ENCODE assay signal across 8 mouse cellular contexts in the genomic region with DNA sequence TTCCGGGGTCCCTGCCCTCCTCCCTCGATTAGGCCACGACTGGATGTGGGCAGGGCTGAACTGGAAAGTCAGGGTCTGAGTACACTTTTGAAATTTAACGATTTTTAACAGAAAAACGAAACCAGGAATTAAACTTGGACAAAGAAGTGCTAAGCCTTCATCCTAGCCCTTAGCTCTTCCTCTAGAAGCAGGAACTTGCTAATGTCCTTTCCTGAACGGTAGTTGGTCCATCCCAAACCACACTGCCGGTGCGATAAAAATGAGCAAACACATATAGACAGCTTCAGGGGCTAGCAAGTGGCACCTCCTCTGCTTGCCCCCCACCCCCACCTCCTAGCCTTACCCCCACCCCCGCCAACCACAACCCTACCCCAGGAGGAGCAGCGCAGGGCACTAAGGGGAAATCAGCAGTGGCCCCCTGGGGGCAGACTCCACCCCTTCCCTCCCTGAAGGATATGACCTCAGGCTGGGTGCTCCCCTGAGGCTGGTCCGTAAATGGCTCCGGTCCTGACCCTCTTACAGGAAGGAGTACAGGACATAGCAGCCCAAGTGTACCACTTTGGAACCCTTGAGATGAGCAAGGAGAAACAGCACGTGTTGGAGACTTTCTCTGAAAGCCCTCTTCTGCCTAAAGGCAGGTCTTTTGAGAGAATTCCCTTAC. TPM values are rescaled to one million over a fixed set of nuclear protein-coding genes. Genes with fewer than 3 reads are reported as not detected.
A peak's percentile ranks its signal among the peaks of the same experiment; 100 is the strongest.
DNase-seq lines count a peak whose midpoint lies in the region; ATAC-seq and TF ChIP-seq lines count a peak whose summit lies in the region.

No protein-coding gene starts in this region.

- peak; percentile 49 for ATAC-seq in heart, embryonic 16.5 days (replicated peaks; ENCODE audit: extremely low read depth, insufficient read depth, low FRiP score)
- no peak; the same call in 1 of the 2 replicates for ATAC-seq in limb, embryonic 14.5 days (ENCODE audit: low FRiP score, low read depth)
- peak; percentile 51; the same call in 1 of the 2 replicates for ATAC-seq in midbrain, embryonic 16.5 days

- no peak overlapping the region for H3K9ac ChIP-seq in heart, embryonic 16.5 days (ENCODE audit: low read length)
- H3K9ac ChIP-seq in limb, embryonic 14.5 days (ENCODE audit: low read depth, low read length, severe bottlenecking): no peak overlapping the region
- H3K9ac ChIP-seq in midbrain, embryonic 16.5 days (ENCODE audit: low read depth, low read length): no peak overlapping the region

- H3K4me3 ChIP-seq in heart, embryonic 16.5 days (ENCODE audit: low read length): peak overlapping the region; percentile 47
- H3K4me3 ChIP-seq in limb, embryonic 14.5 days (replicated peaks; ENCODE audit: low read length): no peak overlapping the region
- H3K4me3 ChIP-seq in midbrain, embryonic 16.5 days (ENCODE audit: low read depth, low read length): no peak overlapping the region

- H3K36me3 ChIP-seq in heart, embryonic 16.5 days (ENCODE audit: control insufficient read depth, insufficient read depth): no peaks in the 10 kb centered on the region
- no peaks in the 10 kb centered on the region for H3K36me3 ChIP-seq in limb, embryonic 14.5 days (ENCODE audit: control insufficient read depth, insufficient read depth, low read length)
- no peaks in the 10 kb centered on the region for H3K36me3 ChIP-seq in midbrain, embryonic 16.5 days (ENCODE audit: control insufficient read depth, insufficient read depth, low read length)

- H3K9me3 ChIP-seq in heart, embryonic 16.5 days (replicated peaks; ENCODE audit: control insufficient read depth, low read length): 0 out of 2 replicates have a peak, but pooled peaks cover 2% of the 10 kb centered on the region
- no peaks in the 10 kb centered on the region for H3K9me3 ChIP-seq in limb, embryonic 14.5 days (ENCODE audit: control insufficient read depth, low read length)
- H3K9me3 ChIP-seq in midbrain, embryonic 16.5 days (replicated peaks; ENCODE audit: control insufficient read depth, low read length, poor library complexity, severe bottlenecking): no peaks in the 10 kb centered on the region

- H3K4me2 ChIP-seq in heart, embryonic 16.5 days (ENCODE audit: low read depth, low read length): peak overlapping the region; percentile 66
- peak overlapping the region; percentile 44; the same call in 1 of the 2 replicates for H3K4me2 ChIP-seq in limb, embryonic 14.5 days (replicated peaks; ENCODE audit: low read depth, low read length, severe bottlenecking)
- H3K4me2 ChIP-seq in midbrain, embryonic 16.5 days (ENCODE audit: low read length): no peak overlapping the region

- peak; percentile 38 for DNase-seq in adrenal gland, adult 2 months
- no peak for DNase-seq in adrenal gland, adult 8-10 months
- peak; percentile 5 for DNase-seq in c-Kit-negative CD71-positive TER-119-positive erythroid progenitor cells, embryonic 14.5 days (ENCODE audit: low read depth, low spot score)
- DNase-seq in limb, embryonic 14.5 days (ENCODE audit: low spot score): no peak
- DNase-seq in left cerebral cortex, postnatal 36 days (ENCODE audit: low spot score in 2 of 2): no peak
- no peak for DNase-seq in urinary bladder, postnatal 36 days (ENCODE audit: low spot score in 2 of 2)

- peak overlapping the region; percentile 10 for H3K27ac ChIP-seq in heart, embryonic 16.5 days (ENCODE audit: low read length)
- H3K27ac ChIP-seq in limb, embryonic 14.5 days (replicated peaks; ENCODE audit: low read depth, low read length): no peak overlapping the region
- no peak overlapping the region for H3K27ac ChIP-seq in midbrain, embryonic 16.5 days (ENCODE audit: low read length)

- WGBS in heart, embryonic 16.5 days: 62% methylated on average over 13 of the region's 13 CpGs
- 68% methylated on average over 13 of the region's 13 CpGs for WGBS in limb, embryonic 14.5 days
- 75% methylated on average over 13 of the region's 13 CpGs for WGBS in midbrain, embryonic 16.5 days

- H3K27me3 ChIP-seq in heart, embryonic 16.5 days (ENCODE audit: control insufficient read depth, insufficient read depth, low read length): no peaks in the 10 kb centered on the region
- no peaks in the 10 kb centered on the region for H3K27me3 ChIP-seq in limb, embryonic 14.5 days (ENCODE audit: control insufficient read depth, insufficient read depth, low read length)
- H3K27me3 ChIP-seq in midbrain, embryonic 16.5 days (ENCODE audit: control insufficient read depth, insufficient read depth, low read depth, low read length): no peaks in the 10 kb centered on the region

- intact Hi-C loops in left cerebral cortex, postnatal 36 days (cut with DNase I): loop anchor here (5.0 kb wide), 1 partner anchor 153 kb away; no protein-coding TSS in a partner anchor

- H3K4me1 ChIP-seq in heart, embryonic 16.5 days (ENCODE audit: control insufficient read depth, insufficient read depth, low read length): peaks cover 2% of the 10 kb centered on the region; the same call in 1 of the 2 replicates
- no peaks in the 10 kb centered on the region for H3K4me1 ChIP-seq in limb, embryonic 14.5 days (ENCODE audit: control insufficient read depth, insufficient read depth, low read length)
- H3K4me1 ChIP-seq in midbrain, embryonic 16.5 days (ENCODE audit: control insufficient read depth, insufficient read depth, low read length): 0 out of 2 replicates have a peak, but pooled peaks cover 3% of the 10 kb centered on the region

- TF ChIP-seq POLR2A in limb, embryonic 14.5 days (IDR thresholded peaks at IDR 0.05; ENCODE audit: borderline replicate concordance, extremely low read depth, insufficient read depth, insufficient read length): no peak

RNA-seq across cellular contexts. Expression of a gene that starts 42.9 kb away (rescaled TPM):
- total RNA-seq in adrenal gland, adult 2 months (2021): under 1 TPM; 0.86 to 0.97 TPM
- 0.83 and 2.3 TPM in 2 replicates for polyA plus RNA-seq in adrenal gland, adult 2 months (2012; rRNA removed)
- total RNA-seq in adrenal gland, adult 8-10 months (2022): 1 to 10 TPM in 3 of 4 experiments, under 1 TPM in 1; 0.64 to 1.3 (median 1.1) TPM
- 0.86 and 2.6 TPM in 2 replicates for polyA plus RNA-seq in heart, embryonic 16.5 days (2015; fragmentation: Nextera tagmentation; extraction: Ambion mirVana)
- polyA plus RNA-seq in limb, embryonic 14.5 days (2012; rRNA removed): 2.8 and 3.1 TPM in 2 replicates
- polyA plus RNA-seq in limb, embryonic 14.5 days (2014; fragmentation: Nextera tagmentation; extraction: Ambion mirVana): 1.4 and 1.7 TPM in 2 replicates
- polyA plus RNA-seq in midbrain, embryonic 16.5 days (2015; fragmentation: Nextera tagmentation; extraction: Ambion mirVana): 0.19 and 0.27 TPM in 2 replicates
- 1 to 10 TPM in 1 of 2 experiments, under 1 TPM in 1; 0.17 to 1.2 TPM for total RNA-seq in left cerebral cortex, postnatal 36 days (2021)

RNA-seq across cellular contexts. Expression of a gene that starts 57.6 kb away (rescaled TPM):
- 100 to 1,000 TPM; 124 TPM for total RNA-seq in adrenal gland, adult 2 months (2021)
- 48.0 and 48.6 TPM in 2 replicates for polyA plus RNA-seq in adrenal gland, adult 2 months (2012; rRNA removed)
- 100 to 1,000 TPM; 103 to 136 (median 114) TPM for total RNA-seq in adrenal gland, adult 8-10 months (2022)
- 23.5 and 24.1 TPM in 2 replicates for polyA plus RNA-seq in heart, embryonic 16.5 days (2015; fragmentation: Nextera tagmentation; extraction: Ambion mirVana)
- polyA plus RNA-seq in limb, embryonic 14.5 days (2012; rRNA removed): 59.4 and 61.4 TPM in 2 replicates
- polyA plus RNA-seq in limb, embryonic 14.5 days (2014; fragmentation: Nextera tagmentation; extraction: Ambion mirVana): 48.9 and 49.2 TPM in 2 replicates
- 49.4 and 51.1 TPM in 2 replicates for polyA plus RNA-seq in midbrain, embryonic 16.5 days (2015; fragmentation: Nextera tagmentation; extraction: Ambion mirVana)
- total RNA-seq in left cerebral cortex, postnatal 36 days (2021): 100 to 1,000 TPM; 150 to 163 TPM

Comparison
In these comparisons a context has a peak if more than half of its experiments do, and no peak if none do; other contexts are left out.
1. DNase-seq: peak in adrenal gland, adult 2 months (single experiment) and c-Kit-negative CD71-positive TER-119-positive erythroid progenitor cells, embryonic 14.5 days (single experiment); none in adrenal gland, adult 8-10 months (single experiment), limb, embryonic 14.5 days (single experiment), left cerebral cortex, postnatal 36 days (0 of 2) and urinary bladder, postnatal 36 days (0 of 2).